ENCODE assay signal across 27 mouse cellular contexts in genomic region chr10:106881330-106881729, GRCm38 (mm10).
A peak's percentile ranks its signal among the peaks of the same experiment; 100 is the strongest.
DNase-seq lines count a peak whose midpoint lies in the region; ATAC-seq and TF ChIP-seq lines count a peak whose summit lies in the region.
"Had no signal": no experiment of that assay in that cellular context is flagged by ENCODE, and none has a peak within 500 bp of the region (broad histone marks: within the 10 kb centered on the region; RNA-seq: fewer than 3 reads in every experiment).

No protein-coding gene starts in this region.

- no peak for TF ChIP-seq CTCF in forebrain, postnatal 0 days (IDR thresholded peaks at IDR 0.05; ENCODE audit: low read depth)

- ATAC-seq in forebrain, postnatal 0 days, result peak; percentile 58; the same call in 1 of the 2 replicates
- ATAC-seq in forebrain, embryonic 11.5 days (replicated peaks; ENCODE audit: low FRiP score), result no peak
- ATAC-seq: activated CD4-positive, CD25-positive, alpha-beta regulatory T cell, adult 4 months; CD4-positive, CD25-positive, alpha-beta regulatory T cell, adult 4 months; forebrain, embryonic 13.5 days; forebrain, embryonic 15.5 days; Patski had no signal

- H3K27ac ChIP-seq in forebrain, postnatal 0 days (ENCODE audit: low read depth, low read length), result no peak overlapping the region
- H3K27ac ChIP-seq in forebrain, embryonic 11.5 days (ENCODE audit: low read depth, low read length), result no peak overlapping the region
- H3K27ac ChIP-seq: embryonic facial prominence, embryonic 13.5 days; embryonic facial prominence, embryonic 15.5 days; forebrain, embryonic 10.5 days; forebrain, embryonic 13.5 days; forebrain, embryonic 15.5 days had no signal

- no peak overlapping the region for H3K4me2 ChIP-seq in forebrain, postnatal 0 days (ENCODE audit: low read depth)
- H3K4me2 ChIP-seq in forebrain, embryonic 11.5 days (ENCODE audit: low read depth, low read length, severe bottlenecking), result no peak overlapping the region
- H3K4me2 ChIP-seq: embryonic facial prominence, embryonic 13.5 days; embryonic facial prominence, embryonic 15.5 days; forebrain, embryonic 13.5 days; forebrain, embryonic 15.5 days had no signal

- H3K36me3 ChIP-seq in forebrain, postnatal 0 days (ENCODE audit: insufficient read depth), result peaks cover 3% of the 10 kb centered on the region; the same call in 1 of the 2 replicates
- no peaks in the 10 kb centered on the region for H3K36me3 ChIP-seq in forebrain, embryonic 11.5 days (ENCODE audit: control insufficient read depth, insufficient read depth, low read length)
- H3K36me3 ChIP-seq: embryonic facial prominence, embryonic 13.5 days; embryonic facial prominence, embryonic 15.5 days; forebrain, embryonic 10.5 days; G1E had no signal

- no peak overlapping the region for H3K4me3 ChIP-seq in forebrain, postnatal 0 days (ENCODE audit: low read depth, low read length)
- no peak overlapping the region for H3K4me3 ChIP-seq in forebrain, embryonic 11.5 days (ENCODE audit: low read depth, low read length)
- H3K4me3 ChIP-seq: embryonic facial prominence, embryonic 13.5 days; embryonic facial prominence, embryonic 15.5 days; erythroblast, embryonic 14.5 days; forebrain, embryonic 10.5 days; forebrain, embryonic 13.5 days; forebrain, embryonic 15.5 days had no signal

- H3K4me1 ChIP-seq in forebrain, postnatal 0 days (ENCODE audit: insufficient read depth), result no peaks in the 10 kb centered on the region
- no peaks in the 10 kb centered on the region for H3K4me1 ChIP-seq in forebrain, embryonic 11.5 days (replicated peaks; ENCODE audit: control insufficient read depth, insufficient read depth, low read length)
- H3K4me1 ChIP-seq: embryonic facial prominence, embryonic 13.5 days; embryonic facial prominence, embryonic 15.5 days; forebrain, embryonic 10.5 days; forebrain, embryonic 13.5 days; forebrain, embryonic 15.5 days had no signal

- no peaks in the 10 kb centered on the region for H3K9me3 ChIP-seq in forebrain, postnatal 0 days (ENCODE audit: low read length)
- H3K9me3 ChIP-seq in forebrain, embryonic 11.5 days (ENCODE audit: control insufficient read depth, low read length), result no peaks in the 10 kb centered on the region
- H3K9me3 ChIP-seq: embryonic facial prominence, embryonic 13.5 days; embryonic facial prominence, embryonic 15.5 days; forebrain, embryonic 10.5 days; forebrain, embryonic 13.5 days; forebrain, embryonic 15.5 days had no signal

- 10% methylated on average over 3 of the region's 3 CpGs for WGBS in forebrain, postnatal 0 days
- 51% methylated on average over 3 of the region's 3 CpGs for WGBS in forebrain, embryonic 11.5 days

- no peak overlapping the region for H3K9ac ChIP-seq in forebrain, postnatal 0 days
- no peak overlapping the region for H3K9ac ChIP-seq in forebrain, embryonic 11.5 days (ENCODE audit: low read length)
- H3K9ac ChIP-seq: embryonic facial prominence, embryonic 13.5 days; embryonic facial prominence, embryonic 15.5 days; forebrain, embryonic 13.5 days; forebrain, embryonic 15.5 days had no signal

- DNase-seq in forebrain, postnatal 0 days, result peak; percentile 43
- DNase-seq in forebrain, embryonic 11.5 days (ENCODE audit: low spot score), result no peak
- peak; percentile 33 to 44 for DNase-seq in right cerebral cortex, postnatal 10 days (ENCODE audit: low spot score in 2 of 2)
- no peak for DNase-seq in right cerebral cortex, adult 18-20 months
- peak; percentile 33 for DNase-seq in telencephalon, adult 2 months (ENCODE audit: low read depth, low spot score)
- no peak for DNase-seq in cerebellum, postnatal 36 days
- DNase-seq: adrenal gland, adult 8-10 months; adrenal gland, postnatal 14 days; adrenal gland, postnatal 36 days; B cell, adult 2 months; cerebellum, adult 11-12 months; cerebellum, adult 2 months; cerebellum, adult 9-10 months; cerebellum, postnatal 10 days; cerebellum, postnatal 25 days; embryo, embryonic 11 days had no signal

- no peaks in the 10 kb centered on the region for H3K27me3 ChIP-seq in forebrain, postnatal 0 days (ENCODE audit: insufficient read depth, low read length)
- H3K27me3 ChIP-seq in forebrain, embryonic 11.5 days (ENCODE audit: control insufficient read depth, insufficient read depth, low read length), result no peaks in the 10 kb centered on the region
- H3K27me3 ChIP-seq: CH12.LX; embryonic facial prominence, embryonic 13.5 days; embryonic facial prominence, embryonic 15.5 days; forebrain, embryonic 13.5 days; forebrain, embryonic 15.5 days had no signal

Comparison
In these comparisons a context has a peak if more than half of its experiments do, and no peak if none do; other contexts are left out.
1. DNase-seq: peak in forebrain, postnatal 0 days (single experiment), right cerebral cortex, postnatal 10 days (2 of 2) and telencephalon, adult 2 months (single experiment); none in forebrain, embryonic 11.5 days (single experiment), right cerebral cortex, adult 18-20 months (single experiment) and cerebellum, postnatal 36 days (0 of 2).